Mouse (Mus musculus) kidney, postnatal 0 days (tissue): Measurements from ENCODE around the gene Nav1. TPM values are rescaled to one million over a fixed set of nuclear protein-coding genes. Genes with fewer than 3 reads are reported as not detected.

Experiments used
- ATAC-seq: fragments of 200-750 bp; cut with Nextera tagmentation; replicated peaks from 2 replicates; pipeline ENCODE4 v1.8.0; 2017; ENCODE audit warnings: low read depth, moderate number of reproducible peaks, moderate TSS enrichment, moderate library complexity; ENCODE audit not compliant: low FRiP score
- DNase-seq: peaks from one replicate; pipeline ENCODE4 v3.0.0-alpha.2; 2016; ENCODE audit warnings: low spot score
- H3K27ac ChIP-seq: fragments of 300-500 bp; sonication (generic); 2 replicates; pipeline ENCODE4 v1.5.1; 2014; ENCODE audit warnings: mild to moderate bottlenecking
- H3K27me3 ChIP-seq: fragments of 300-500 bp; sonication (generic); 2 replicates; pipeline ENCODE4 v1.6.1; 2014; ENCODE audit warnings: low read length, mixed read lengths; ENCODE audit not compliant: insufficient read depth
- H3K36me3 ChIP-seq: fragments of 300-500 bp; sonication (generic); 2 replicates; pipeline ENCODE4 v1.6.1; 2014; ENCODE audit warnings: low read length, mixed read lengths; ENCODE audit not compliant: insufficient read depth
- H3K4me1 ChIP-seq: fragments of 300-500 bp; sonication (generic); replicated peaks from 2 replicates; pipeline ENCODE4 v1.6.1; 2014; ENCODE audit warnings: antibody characterized with exemption, low read length, mixed read lengths; ENCODE audit not compliant: insufficient read depth
- H3K4me2 ChIP-seq: fragments of 300-500 bp; sonication (generic); 2 replicates; pipeline ENCODE4 v1.6.1; 2014; ENCODE audit warnings: mild to moderate bottlenecking, low read length, moderate library complexity, mixed read lengths
- H3K4me3 ChIP-seq: fragments of 300-500 bp; sonication (generic); replicated peaks from 2 replicates; pipeline ENCODE4 v1.5.1; 2014; ENCODE audit warnings: low read depth, low read length
- H3K9ac ChIP-seq: fragments of 300-500 bp; sonication (generic); 2 replicates; pipeline ENCODE4 v1.6.1; 2014; ENCODE audit warnings: low read depth, low read length
- H3K9me3 ChIP-seq: fragments of 300-500 bp; sonication (generic); replicated peaks from 2 replicates; pipeline ENCODE4 v1.6.1; 2016; ENCODE audit warnings: low read length, inconsistent platforms, mixed read lengths
- CTCF ChIP-seq: IDR thresholded peaks from 2 replicates; pipeline ENCODE4 v1.5.1; 2016; ENCODE audit warnings: antibody characterized with exemption, low read depth, mild to moderate bottlenecking, moderate library complexity
- WGBS: fragments of 180-500 bp; shearing (Covaris S2); extraction: QIAGEN DNeasy Blood & Tissue Kit; methylation state at CpG from one replicate; pipeline ENCODE4 v1.1.7; 2014; 5-methylcytosine and 5-hydroxymethylcytosine counted together
- polyA plus RNA-seq: library from polyadenylated mRNA; unstranded; fragments of >200 nt; fragmentation: Nextera tagmentation; extraction: Ambion mirVana; gene quantifications from 2 replicates; pipeline ENCODE4 v1.2.1, GENCODE M21; 2015

Gene Nav1
- polyA plus RNA-seq, 1 experiment from 2014 or later = 9.1 TPM

- H3K4me3 ChIP-seq = peak within 1 kb of the TSS; percentile 96
- peaks cover 7% of the 10 kb centered on the region; the same call in 1 of the 2 replicates for H3K4me1 ChIP-seq
- DNase-seq = peak; percentile 94
- peak within 1 kb of the TSS; percentile 91 for H3K9ac ChIP-seq
- no peaks in the 10 kb centered on the region for H3K27me3 ChIP-seq
- WGBS = under 1% methylated on average over 65 of the region's 65 CpGs
- no peaks in the 10 kb centered on the region for H3K36me3 ChIP-seq
- peak within 1 kb of the TSS; percentile 68 for H3K4me2 ChIP-seq
- H3K27ac ChIP-seq = peak within 1 kb of the TSS; percentile 81
- no peaks in the 10 kb centered on the region for H3K9me3 ChIP-seq
- ATAC-seq = peak; percentile 95
- peak; percentile 76 for TF ChIP-seq CTCF
These were observed 177.0 kb downstream of the Nav1 start, which contains the start of gene Ipo9 for GRCm38 (mm10) chr1:135429901-135430668. Gene Ipo9 (minus strand): TSS chr1:135430499.

GRCm38 (mm10) chr1:135427390-135427789 lies 179.7 kb downstream of the Nav1 start:
- Histone ChIP-seq H3K36me3 (0 out of 2 replicates have a peak, but pooled peaks cover 7% of the 10 kb centered on the region), H3K27me3 (no peaks in the 10 kb centered on the region), H3K27ac (no peak overlapping the region), H3K4me1 (peaks cover 7% of the 10 kb centered on the region; the same call in 1 of the 2 replicates), H3K9ac (no peak overlapping the region), H3K9me3 (no peaks in the 10 kb centered on the region), H3K4me3 (no peak overlapping the region), H3K4me2 (no peak overlapping the region)
- TF ChIP-seq CTCF = no peak
- 82% methylated on average over 6 of the region's 6 CpGs for WGBS
- ATAC-seq = no peak
- DNase-seq = no peak

GRCm38 (mm10) chr1:135426645-135427044 lies 180.4 kb downstream of the Nav1 start:
- Histone ChIP-seq H3K4me2 (no peak overlapping the region), H3K4me1 (peaks cover 7% of the 10 kb centered on the region; the same call in 1 of the 2 replicates), H3K27ac (no peak overlapping the region), H3K27me3 (no peaks in the 10 kb centered on the region), H3K9ac (no peak overlapping the region), H3K9me3 (no peaks in the 10 kb centered on the region), H3K4me3 (no peak overlapping the region), H3K36me3 (0 out of 2 replicates have a peak, but pooled peaks cover 7% of the 10 kb centered on the region)
- WGBS = 79% methylated on average over 10 of the region's 10 CpGs
- ATAC-seq = no peak
- DNase-seq = no peak
- no peak for TF ChIP-seq CTCF

GRCm38 (mm10) chr1:135422772-135423171 lies 184.3 kb downstream of the Nav1 start:
- no peak overlapping the region for H3K27ac ChIP-seq
- peaks cover 26% of the 10 kb centered on the region for H3K36me3 ChIP-seq
- no peak overlapping the region for H3K9ac ChIP-seq
- no peak overlapping the region for H3K4me2 ChIP-seq
- no peaks in the 10 kb centered on the region; the same call in 1 of the 2 replicates for H3K4me1 ChIP-seq
- no peak for DNase-seq
- H3K27me3 ChIP-seq = no peaks in the 10 kb centered on the region
- ATAC-seq = no peak
- no peak for TF ChIP-seq CTCF
- H3K4me3 ChIP-seq = no peak overlapping the region
- no peaks in the 10 kb centered on the region for H3K9me3 ChIP-seq
- 90% methylated on average over 6 of the region's 6 CpGs for WGBS

GRCm38 (mm10) chr1:135413996-135414395 lies 193.1 kb downstream of the Nav1 start:
- TF ChIP-seq CTCF = no peak
- Histone ChIP-seq H3K9me3 (no peaks in the 10 kb centered on the region), H3K9ac (no peak overlapping the region), H3K36me3 (peaks cover 66% of the 10 kb centered on the region), H3K27me3 (no peaks in the 10 kb centered on the region), H3K4me1 (0 out of 2 replicates have a peak, but pooled peaks cover 4% of the 10 kb centered on the region), H3K27ac (no peak overlapping the region), H3K4me3 (no peak overlapping the region), H3K4me2 (no peak overlapping the region)
- no peak for ATAC-seq
- no peak for DNase-seq

- H3K27me3 ChIP-seq = no peaks in the 10 kb centered on the region
- no peak for TF ChIP-seq CTCF
- no peak overlapping the region for H3K4me2 ChIP-seq
- H3K9me3 ChIP-seq = no peaks in the 10 kb centered on the region
- no peak for DNase-seq
- H3K36me3 ChIP-seq = peaks cover 66% of the 10 kb centered on the region
- no peak for ATAC-seq
- no peak overlapping the region for H3K27ac ChIP-seq
- H3K4me1 ChIP-seq = 0 out of 2 replicates have a peak, but pooled peaks cover 4% of the 10 kb centered on the region
- no peak overlapping the region for H3K9ac ChIP-seq
- H3K4me3 ChIP-seq = no peak overlapping the region
- 71% methylated on average over 4 of the region's 4 CpGs for WGBS
These were observed 195.0 kb downstream of the Nav1 start for GRCm38 (mm10) chr1:135412130-135412529.
